Mouse (Mus musculus) midbrain, embryonic 16.5 days (tissue): Measurements from ENCODE around the gene Adamts6. TPM values are rescaled to one million over a fixed set of nuclear protein-coding genes. Genes with fewer than 3 reads are reported as not detected.
A peak's percentile ranks its signal among the peaks of the same experiment; 100 is the strongest.

Source experiments
- ATAC-seq: fragments of 200-750 bp; cut with Nextera tagmentation; 2 replicates; pipeline ENCODE4 v1.8.0; 2017; ENCODE audit warnings: moderate TSS enrichment
- H3K27ac ChIP-seq: fragments of 300-500 bp; sonication (generic); 2 replicates; pipeline ENCODE4 v1.5.1; 2014; ENCODE audit warnings: mild to moderate bottlenecking, low read length, mixed read lengths
- H3K27me3 ChIP-seq: fragments of 300-500 bp; sonication (generic); 2 replicates; pipeline ENCODE4 v1.6.1; 2014; ENCODE audit warnings: low read depth, low read length, mixed read lengths; ENCODE audit not compliant: control insufficient read depth, insufficient read depth
- H3K36me3 ChIP-seq: fragments of 300-500 bp; sonication (generic); 2 replicates; pipeline ENCODE4 v1.6.1; 2014; ENCODE audit warnings: mild to moderate bottlenecking, low read length, moderate library complexity, mixed read lengths; ENCODE audit not compliant: control insufficient read depth, insufficient read depth
- H3K4me1 ChIP-seq: fragments of 300-500 bp; sonication (generic); 2 replicates; pipeline ENCODE4 v1.6.1; 2014; ENCODE audit warnings: mild to moderate bottlenecking, low read length, mixed read lengths; ENCODE audit not compliant: control insufficient read depth, insufficient read depth
- H3K4me2 ChIP-seq: fragments of 300-500 bp; sonication (generic); 2 replicates; pipeline ENCODE4 v1.6.1; 2014; ENCODE audit warnings: mild to moderate bottlenecking, low read length, mixed read lengths
- H3K4me3 ChIP-seq: fragments of 300-500 bp; sonication (generic); 2 replicates; pipeline ENCODE4 v1.5.1; 2014; ENCODE audit warnings: low read depth, mild to moderate bottlenecking, low read length, moderate library complexity, mixed read lengths
- H3K9ac ChIP-seq: fragments of 300-500 bp; sonication (generic); 2 replicates; pipeline ENCODE4 v1.6.1; 2014; ENCODE audit warnings: low read depth, low read length, mixed read lengths
- H3K9me3 ChIP-seq: fragments of 300-500 bp; sonication (generic); replicated peaks from 2 replicates; pipeline ENCODE4 v1.6.1; 2014; ENCODE audit warnings: mild to moderate bottlenecking, low read length, mixed read lengths; ENCODE audit not compliant: control insufficient read depth, poor library complexity, severe bottlenecking
- WGBS: fragments of 180-500 bp; shearing (Covaris S2); extraction: QIAGEN DNeasy Blood & Tissue Kit; methylation state at CpG from one replicate; pipeline ENCODE4 v1.1.7; 2014; 5-methylcytosine and 5-hydroxymethylcytosine counted together
- polyA plus RNA-seq: library from polyadenylated mRNA; unstranded; fragments of >200 nt; fragmentation: Nextera tagmentation; extraction: Ambion mirVana; gene quantifications from 2 replicates; pipeline ENCODE4 v1.2.1, GENCODE M21; 2015

Adamts6 gene
- polyA plus RNA-seq, 1 experiment from 2014 or later = 1.5 TPM

- Histone ChIP-seq H3K27me3 (no peaks in the 10 kb centered on the region), H3K27ac (no peak overlapping the region), H3K9ac (no peak overlapping the region), H3K36me3 (no peaks in the 10 kb centered on the region), H3K4me3 (no peak overlapping the region), H3K4me1 (no peaks in the 10 kb centered on the region), H3K9me3 (no peaks in the 10 kb centered on the region), H3K4me2 (no peak overlapping the region)
- no peak for ATAC-seq
- 90% methylated on average over 6 of the region's 6 CpGs for WGBS
Measured at GRCm38 (mm10) chr13:104506165-104506875, 218.7 kb downstream of the Adamts6 start.

GRCm38 (mm10) chr13:104507671-104508070, 220.0 kb downstream of the Adamts6 start:
- Histone ChIP-seq H3K27ac (no peak overlapping the region), H3K36me3 (no peaks in the 10 kb centered on the region), H3K4me3 (no peak overlapping the region), H3K9ac (no peak overlapping the region), H3K9me3 (no peaks in the 10 kb centered on the region), H3K4me1 (no peaks in the 10 kb centered on the region), H3K27me3 (no peaks in the 10 kb centered on the region), H3K4me2 (no peak overlapping the region)
- ATAC-seq = no peak
- 92% methylated on average over 6 of the region's 6 CpGs for WGBS

- no peak overlapping the region for H3K4me3 ChIP-seq
Measured at GRCm38 (mm10) chr13:104509561-104510493, 222.2 kb downstream of the Adamts6 start.

GRCm38 (mm10) chr13:104510766-104511165, 223.1 kb downstream of the Adamts6 start:
- H3K27me3 ChIP-seq = no peaks in the 10 kb centered on the region
- ATAC-seq = no peak
- H3K4me3 ChIP-seq = no peak overlapping the region
- no peak overlapping the region for H3K9ac ChIP-seq
- H3K4me1 ChIP-seq = no peaks in the 10 kb centered on the region
- no peak overlapping the region for H3K4me2 ChIP-seq
- 87% methylated on average over 5 of the region's 5 CpGs for WGBS
- no peak overlapping the region for H3K27ac ChIP-seq
- H3K9me3 ChIP-seq = no peaks in the 10 kb centered on the region
- H3K36me3 ChIP-seq = no peaks in the 10 kb centered on the region

More at GRCm38 (mm10) chr13:104509561-104510493, 222.2 kb downstream of the Adamts6 start:
- 76% methylated on average over 26 of the region's 26 CpGs for WGBS
- Histone ChIP-seq H3K27ac (no peak overlapping the region), H3K4me2 (no peak overlapping the region), H3K9me3 (no peaks in the 10 kb centered on the region), H3K9ac (no peak overlapping the region), H3K36me3 (no peaks in the 10 kb centered on the region), H3K27me3 (no peaks in the 10 kb centered on the region), H3K4me1 (no peaks in the 10 kb centered on the region)
- 0 out of 2 replicates have a peak, but pooled peaks have one; percentile 58 for ATAC-seq

GRCm38 (mm10) chr13:104515054-104515453, 227.4 kb downstream of the Adamts6 start:
- Histone ChIP-seq H3K36me3 (no peaks in the 10 kb centered on the region), H3K4me2 (no peak overlapping the region), H3K27me3 (no peaks in the 10 kb centered on the region), H3K27ac (no peak overlapping the region), H3K4me3 (no peak overlapping the region), H3K4me1 (peaks cover 9% of the 10 kb centered on the region), H3K9me3 (no peaks in the 10 kb centered on the region), H3K9ac (no peak overlapping the region)
- ATAC-seq = no peak
- WGBS = 83% methylated on average over 1 of the region's 1 CpGs

GRCm38 (mm10) chr13:104516146-104516545, 228.5 kb downstream of the Adamts6 start:
- Histone ChIP-seq H3K4me2 (no peak overlapping the region), H3K4me1 (peaks cover 9% of the 10 kb centered on the region), H3K36me3 (no peaks in the 10 kb centered on the region), H3K9ac (no peak overlapping the region), H3K27me3 (no peaks in the 10 kb centered on the region), H3K27ac (no peak overlapping the region), H3K9me3 (no peaks in the 10 kb centered on the region), H3K4me3 (no peak overlapping the region)
- no peak for ATAC-seq
- WGBS = 89% methylated on average over 4 of the region's 4 CpGs

- no peaks in the 10 kb centered on the region for H3K9me3 ChIP-seq
- no peak for ATAC-seq
- WGBS = 76% methylated on average over 7 of the region's 7 CpGs
Measured at GRCm38 (mm10) chr13:104516766-104517364, 229.2 kb downstream of the Adamts6 start.

GRCm38 (mm10) chr13:104517638-104518311, 230.1 kb downstream of the Adamts6 start:
- peaks cover 9% of the 10 kb centered on the region for H3K4me1 ChIP-seq
- H3K4me2 ChIP-seq = peak overlapping the region; percentile 70
- peak overlapping the region; percentile 74 for H3K9ac ChIP-seq
- H3K27me3 ChIP-seq = no peaks in the 10 kb centered on the region
- ATAC-seq = peak; percentile 34
- H3K36me3 ChIP-seq = no peaks in the 10 kb centered on the region
- peak overlapping the region; percentile 90 for H3K27ac ChIP-seq
- 48% methylated on average over 15 of the region's 15 CpGs for WGBS
- peak overlapping the region; percentile 40 for H3K4me3 ChIP-seq
- no peaks in the 10 kb centered on the region for H3K9me3 ChIP-seq

More at GRCm38 (mm10) chr13:104516766-104517364, 229.2 kb downstream of the Adamts6 start:
- Histone ChIP-seq H3K4me1 (peaks cover 9% of the 10 kb centered on the region), H3K4me3 (no peak overlapping the region), H3K27ac (no peak overlapping the region), H3K4me2 (no peak overlapping the region), H3K36me3 (no peaks in the 10 kb centered on the region), H3K9ac (no peak overlapping the region), H3K27me3 (no peaks in the 10 kb centered on the region)
